Mouse (Mus musculus) embryonic facial prominence, embryonic 15.5 days (tissue): ENCODE results near the gene Nagpa. TPM values are rescaled to one million over a fixed set of nuclear protein-coding genes. Genes with fewer than 3 reads are reported as not detected.

Experiments
- ATAC-seq: fragments of 200-750 bp; cut with Nextera tagmentation; 2 replicates; pipeline ENCODE4 v1.8.0; 2017; ENCODE audit warnings: low read depth, moderate TSS enrichment; ENCODE audit not compliant: insufficient number of reproducible peaks, low FRiP score, low TSS enrichment
- H3K27ac ChIP-seq: fragments of 300-500 bp; sonication (generic); replicated peaks from 2 replicates; pipeline ENCODE4 v1.5.1; 2015; ENCODE audit warnings: mild to moderate bottlenecking, inconsistent platforms
- H3K27me3 ChIP-seq: fragments of 300-500 bp; sonication (generic); 2 replicates; pipeline ENCODE4 v1.6.1; 2015; ENCODE audit warnings: inconsistent platforms
- H3K36me3 ChIP-seq: fragments of 300-500 bp; sonication (generic); 2 replicates; pipeline ENCODE4 v1.6.1; 2015; ENCODE audit warnings: mild to moderate bottlenecking, inconsistent platforms
- H3K4me1 ChIP-seq: fragments of 300-500 bp; sonication (generic); 2 replicates; pipeline ENCODE4 v1.6.1; 2015; ENCODE audit warnings: inconsistent platforms
- H3K4me2 ChIP-seq: fragments of 300-500 bp; sonication (generic); replicated peaks from 2 replicates; pipeline ENCODE4 v1.6.1; 2015; ENCODE audit warnings: mild to moderate bottlenecking, inconsistent platforms
- H3K4me3 ChIP-seq: fragments of 300-500 bp; sonication (generic); replicated peaks from 2 replicates; pipeline ENCODE4 v1.5.1; 2015; ENCODE audit warnings: mild to moderate bottlenecking, inconsistent platforms
- H3K9ac ChIP-seq: fragments of 300-500 bp; sonication (generic); 2 replicates; pipeline ENCODE4 v1.6.1; 2015; ENCODE audit warnings: inconsistent platforms
- H3K9me3 ChIP-seq: fragments of 300-500 bp; sonication (generic); replicated peaks from 2 replicates; pipeline ENCODE4 v1.6.1; 2016; ENCODE audit warnings: inconsistent platforms
- WGBS: fragments of 180-500 bp; shearing (Covaris S2); methylation state at CpG from one replicate; pipeline ENCODE4 v1.1.7; 2015; 5-methylcytosine and 5-hydroxymethylcytosine counted together
- polyA plus RNA-seq: library from polyadenylated mRNA; unstranded; fragments of >200 nt; fragmentation: Nextera tagmentation; extraction: Ambion mirVana; gene quantifications from 2 replicates; pipeline ENCODE4 v1.2.1, GENCODE M21; 2015

Nagpa gene
- polyA plus RNA-seq, 1 experiment from 2014 or later = 21.1 TPM

- Histone ChIP-seq H3K27ac (no peak within 1 kb of the TSS), H3K27me3 (no peaks in the 10 kb centered on the region; the same call in 1 of the 2 replicates), H3K9ac (no peak within 1 kb of the TSS), H3K4me1 (no peaks in the 10 kb centered on the region), H3K36me3 (no peaks in the 10 kb centered on the region), H3K4me2 (no peak within 1 kb of the TSS), H3K4me3 (no peak within 1 kb of the TSS), H3K9me3 (no peaks in the 10 kb centered on the region)
- no peak for ATAC-seq
- 62% methylated on average over 6 of the region's 6 CpGs for WGBS
Measured at GRCm38 (mm10) chr16:5222140-5222539, 18.3 kb upstream of the Nagpa start, which contains the start of gene AU021092. AU021092 (minus strand) TSS chr16:5222299.

- Histone ChIP-seq H3K9me3 (no peaks in the 10 kb centered on the region), H3K4me3 (no peak overlapping the region), H3K4me1 (no peaks in the 10 kb centered on the region), H3K9ac (no peak overlapping the region), H3K4me2 (no peak overlapping the region), H3K36me3 (no peaks in the 10 kb centered on the region), H3K27ac (no peak overlapping the region), H3K27me3 (no peaks in the 10 kb centered on the region; the same call in 1 of the 2 replicates)
- 48% methylated on average over 4 of the region's 4 CpGs for WGBS
- ATAC-seq = no peak
Measured at GRCm38 (mm10) chr16:5221403-5221802, 17.6 kb upstream of the Nagpa start.

GRCm38 (mm10) chr16:5217341-5218133 is 13.7 kb upstream of the Nagpa start:
- no peak overlapping the region for H3K4me2 ChIP-seq
- 64% methylated on average over 5 of the region's 5 CpGs for WGBS
- H3K4me3 ChIP-seq = no peak overlapping the region
- no peaks in the 10 kb centered on the region; the same call in 1 of the 2 replicates for H3K27me3 ChIP-seq
- no peak overlapping the region for H3K9ac ChIP-seq
- H3K36me3 ChIP-seq = no peaks in the 10 kb centered on the region
- no peak for ATAC-seq
- H3K9me3 ChIP-seq = no peaks in the 10 kb centered on the region
- H3K27ac ChIP-seq = no peak overlapping the region
- no peaks in the 10 kb centered on the region for H3K4me1 ChIP-seq

- no peak overlapping the region for H3K4me2 ChIP-seq
- 56% methylated on average over 6 of the region's 6 CpGs for WGBS
- no peak overlapping the region for H3K4me3 ChIP-seq
- H3K4me1 ChIP-seq = no peaks in the 10 kb centered on the region
- no peak overlapping the region for H3K9ac ChIP-seq
- no peak for ATAC-seq
- no peak overlapping the region for H3K27ac ChIP-seq
- no peaks in the 10 kb centered on the region for H3K36me3 ChIP-seq
- H3K27me3 ChIP-seq = no peaks in the 10 kb centered on the region; the same call in 1 of the 2 replicates
- no peaks in the 10 kb centered on the region for H3K9me3 ChIP-seq
Measured at GRCm38 (mm10) chr16:5216686-5217085, 12.9 kb upstream of the Nagpa start.

- Histone ChIP-seq H3K4me3 (no peak overlapping the region), H3K4me2 (no peak overlapping the region), H3K36me3 (no peaks in the 10 kb centered on the region), H3K27me3 (peaks cover 7% of the 10 kb centered on the region; the same call in 1 of the 2 replicates), H3K27ac (no peak overlapping the region), H3K4me1 (no peaks in the 10 kb centered on the region), H3K9me3 (no peaks in the 10 kb centered on the region), H3K9ac (no peak overlapping the region)
- WGBS = 88% methylated on average over 2 of the region's 2 CpGs
- no peak for ATAC-seq
Measured at GRCm38 (mm10) chr16:5214126-5214525, 10.3 kb upstream of the Nagpa start.

GRCm38 (mm10) chr16:5212150-5212549 is 8.3 kb upstream of the Nagpa start:
- H3K9ac ChIP-seq = no peak overlapping the region
- H3K9me3 ChIP-seq = no peaks in the 10 kb centered on the region
- no peak for ATAC-seq
- no peak overlapping the region for H3K4me2 ChIP-seq
- no peaks in the 10 kb centered on the region for H3K36me3 ChIP-seq
- 76% methylated on average over 3 of the region's 3 CpGs for WGBS
- no peak overlapping the region for H3K27ac ChIP-seq
- no peak overlapping the region for H3K4me3 ChIP-seq
- no peaks in the 10 kb centered on the region for H3K4me1 ChIP-seq
- H3K27me3 ChIP-seq = peaks cover 7% of the 10 kb centered on the region; the same call in 1 of the 2 replicates

- Histone ChIP-seq H3K36me3 (no peaks in the 10 kb centered on the region), H3K4me1 (no peaks in the 10 kb centered on the region), H3K9me3 (no peaks in the 10 kb centered on the region), H3K4me2 (no peak overlapping the region), H3K27ac (no peak overlapping the region), H3K27me3 (0 out of 2 replicates have a peak, but pooled peaks cover 7% of the 10 kb centered on the region), H3K9ac (no peak overlapping the region), H3K4me3 (no peak overlapping the region)
- WGBS = 64% methylated on average over 2 of the region's 2 CpGs
- ATAC-seq = no peak
Measured at GRCm38 (mm10) chr16:5210365-5210764, 6.6 kb upstream of the Nagpa start.

- ATAC-seq = no peak
- H3K9ac ChIP-seq = no peak overlapping the region
- no peak overlapping the region for H3K4me3 ChIP-seq
Measured at GRCm38 (mm10) chr16:5206051-5206450, 2.2 kb upstream of the Nagpa start.

GRCm38 (mm10) chr16:5205431-5205970 is 1.7 kb upstream of the Nagpa start:
- H3K4me2 ChIP-seq = no peak overlapping the region
- no peak for ATAC-seq

More at GRCm38 (mm10) chr16:5206051-5206450, 2.2 kb upstream of the Nagpa start:
- 64% methylated on average over 5 of the region's 5 CpGs for WGBS
- Histone ChIP-seq H3K4me2 (no peak overlapping the region), H3K9me3 (no peaks in the 10 kb centered on the region), H3K27me3 (0 out of 2 replicates have a peak, but pooled peaks cover 7% of the 10 kb centered on the region), H3K36me3 (no peaks in the 10 kb centered on the region; the same call in 1 of the 2 replicates), H3K4me1 (peaks cover 12% of the 10 kb centered on the region), H3K27ac (no peak overlapping the region)

GRCm38 (mm10) chr16:5203200-5203599 is 612 bp downstream of the Nagpa start:
- no peak for ATAC-seq
- H3K27ac ChIP-seq = no peak overlapping the region
- peaks cover 12% of the 10 kb centered on the region for H3K4me1 ChIP-seq
- H3K4me2 ChIP-seq = peak overlapping the region; percentile 94
- H3K9me3 ChIP-seq = no peaks in the 10 kb centered on the region
- under 1% methylated on average over 36 of the region's 36 CpGs for WGBS
- H3K4me3 ChIP-seq = peak overlapping the region; percentile 79
- H3K9ac ChIP-seq = peak overlapping the region; percentile 37; the same call in 1 of the 2 replicates
- no peaks in the 10 kb centered on the region for H3K27me3 ChIP-seq
- peaks cover 15% of the 10 kb centered on the region for H3K36me3 ChIP-seq

More at GRCm38 (mm10) chr16:5205431-5205970, 1.7 kb upstream of the Nagpa start:
- 80% methylated on average over 5 of the region's 5 CpGs for WGBS
- Histone ChIP-seq H3K9me3 (no peaks in the 10 kb centered on the region), H3K9ac (no peak overlapping the region), H3K27ac (no peak overlapping the region), H3K4me3 (no peak overlapping the region), H3K27me3 (0 out of 2 replicates have a peak, but pooled peaks cover 7% of the 10 kb centered on the region), H3K36me3 (peaks cover 5% of the 10 kb centered on the region; the same call in 1 of the 2 replicates), H3K4me1 (peaks cover 12% of the 10 kb centered on the region)

- WGBS = 13% methylated on average over 4 of the region's 4 CpGs
- Histone ChIP-seq H3K4me3 (peak overlapping the region; percentile 79), H3K27me3 (no peaks in the 10 kb centered on the region), H3K4me1 (peaks cover 12% of the 10 kb centered on the region), H3K27ac (no peak overlapping the region), H3K36me3 (peaks cover 15% of the 10 kb centered on the region), H3K4me2 (peak overlapping the region; percentile 94), H3K9ac (no peak overlapping the region), H3K9me3 (no peaks in the 10 kb centered on the region)
- ATAC-seq = no peak
Measured at GRCm38 (mm10) chr16:5202681-5203080, 1.1 kb downstream of the Nagpa start.
